Mouse (Mus musculus) heart, embryonic 13.5 days (tissue): ENCODE data around the gene Pwwp2a. TPM values are rescaled to one million over a fixed set of nuclear protein-coding genes. Genes with fewer than 3 reads are reported as not detected.

Experiments
- ATAC-seq: fragments of 200-750 bp; cut with Nextera tagmentation; 2 replicates; pipeline ENCODE4 v1.8.0; 2017; ENCODE audit warnings: moderate TSS enrichment; ENCODE audit not compliant: insufficient number of reproducible peaks, low FRiP score, low TSS enrichment; ENCODE audit errors: extremely low read depth
- H3K27ac ChIP-seq: fragments of 300-500 bp; sonication (generic); replicated peaks from 2 replicates; pipeline ENCODE4 v1.5.1; 2015; ENCODE audit warnings: moderate library complexity, mild to moderate bottlenecking, inconsistent platforms
- H3K27me3 ChIP-seq: fragments of 300-500 bp; sonication (generic); replicated peaks from 2 replicates; pipeline ENCODE4 v1.6.1; 2015; ENCODE audit warnings: mild to moderate bottlenecking, inconsistent platforms
- H3K36me3 ChIP-seq: fragments of 300-500 bp; sonication (generic); 2 replicates; pipeline ENCODE4 v1.6.1; 2015; ENCODE audit warnings: mild to moderate bottlenecking, inconsistent platforms
- H3K4me1 ChIP-seq: fragments of 300-500 bp; sonication (generic); 2 replicates; pipeline ENCODE4 v1.6.1; 2015; ENCODE audit warnings: inconsistent platforms
- H3K4me2 ChIP-seq: fragments of 300-500 bp; sonication (generic); 2 replicates; pipeline ENCODE4 v1.6.1; 2015; ENCODE audit warnings: inconsistent platforms, mild to moderate bottlenecking, moderate library complexity
- H3K4me3 ChIP-seq: fragments of 300-500 bp; sonication (generic); 2 replicates; pipeline ENCODE4 v1.5.1; 2015; ENCODE audit warnings: moderate library complexity, mild to moderate bottlenecking, inconsistent platforms
- H3K9ac ChIP-seq: fragments of 300-500 bp; sonication (generic); 2 replicates; pipeline ENCODE4 v1.6.1; 2015; ENCODE audit warnings: inconsistent platforms, mild to moderate bottlenecking, moderate library complexity
- H3K9me3 ChIP-seq: fragments of 300-500 bp; sonication (generic); 2 replicates; pipeline ENCODE4 v1.6.1; 2016; ENCODE audit warnings: inconsistent platforms
- WGBS: fragments of 180-500 bp; shearing (Covaris S2); methylation state at CpG from one replicate; pipeline ENCODE4 v1.1.7; 2015; ENCODE audit warnings: mixed read lengths; 5-methylcytosine and 5-hydroxymethylcytosine counted together
- polyA plus RNA-seq: library from polyadenylated mRNA; unstranded; fragments of >200 nt; fragmentation: Nextera tagmentation; extraction: Ambion mirVana; gene quantifications from 2 replicates; pipeline ENCODE4 v1.2.1, GENCODE M21; 2015

Pwwp2a gene
- 18.0 and 18.4 TPM in 2 replicates for polyA plus RNA-seq

DNA sequence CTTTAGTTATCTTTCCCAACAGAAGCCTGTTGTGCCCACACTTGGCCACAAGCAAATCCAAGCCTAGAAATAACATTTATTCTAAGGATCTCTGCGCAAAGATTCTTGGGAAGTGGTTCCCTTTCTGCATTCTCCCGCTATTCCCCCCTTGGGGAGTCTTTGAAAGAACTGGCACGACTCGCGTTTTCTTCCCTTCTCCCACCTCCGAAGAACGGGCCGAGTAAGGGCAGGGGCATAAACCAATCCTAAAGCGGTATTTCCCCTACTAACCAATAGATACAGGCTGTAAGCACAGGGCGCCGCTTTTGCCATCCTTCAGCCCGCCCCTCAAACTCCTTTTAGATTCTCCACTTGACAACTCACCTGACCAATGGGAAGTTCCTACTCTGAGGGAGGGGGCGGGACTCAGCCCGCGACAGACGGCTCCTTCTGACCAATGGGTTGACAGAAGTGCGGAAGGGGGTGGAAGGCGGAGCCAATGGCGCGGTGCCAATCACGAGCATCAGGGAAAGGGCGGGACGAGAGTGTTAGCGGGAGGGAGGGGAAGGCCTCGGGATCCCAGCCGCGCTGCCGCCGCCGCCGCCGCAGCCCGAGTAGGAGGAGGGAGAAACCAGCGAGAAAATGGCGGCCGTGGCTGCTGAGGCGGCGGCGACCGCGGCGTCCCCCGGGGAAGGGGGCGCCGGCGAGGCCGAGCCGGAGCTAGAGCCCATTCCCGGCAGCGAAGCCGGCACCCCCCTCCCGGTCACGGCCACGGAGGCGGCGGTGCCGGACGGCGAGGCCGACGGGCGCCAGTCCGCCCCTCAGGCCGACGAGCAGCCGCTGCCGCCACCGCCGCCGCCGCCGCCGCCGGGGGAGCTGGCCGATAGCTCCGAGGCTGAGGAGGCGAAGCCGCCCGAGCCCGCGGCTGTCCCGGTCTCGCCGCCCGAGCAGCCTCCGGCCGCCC is at the start of gene Pwwp2a:
Gene Pwwp2a, plus strand, starts transcription at position 527 of the 943 bp plus-strand sequence.
- peak within 1 kb of the TSS; percentile 99 for H3K9ac ChIP-seq
- no peaks in the 10 kb centered on the region for H3K27me3 ChIP-seq
- H3K36me3 ChIP-seq: peaks cover 21% of the 10 kb centered on the region
- under 1% methylated on average over 71 of the region's 87 CpGs for whole genome bisulfite sequencing
- peak within 1 kb of the TSS; percentile 85 for H3K4me2 ChIP-seq
- peak; percentile 99 for ATAC-seq
- peak within 1 kb of the TSS; percentile 96 for H3K27ac ChIP-seq
- peak within 1 kb of the TSS; percentile 86 for H3K4me3 ChIP-seq
- no peaks in the 10 kb centered on the region for H3K9me3 ChIP-seq
- peaks cover 32% of the 10 kb centered on the region for H3K4me1 ChIP-seq

GRCm38 (mm10) chr11:43632566-43632965 is 49.2 kb upstream of the Pwwp2a start:
- 11% methylated on average over 4 of the region's 4 CpGs for WGBS
- Histone ChIP-seq H3K27ac (peak overlapping the region; percentile 81), H3K9ac (peak overlapping the region; percentile 47; the same call in 1 of the 2 replicates), H3K27me3 (no peaks in the 10 kb centered on the region), H3K4me2 (0 out of 2 replicates have a peak overlapping the region, but pooled peaks have one; percentile 8), H3K36me3 (no peaks in the 10 kb centered on the region), H3K9me3 (no peaks in the 10 kb centered on the region), H3K4me3 (no peak overlapping the region), H3K4me1 (peaks cover 35% of the 10 kb centered on the region)
- ATAC-seq: no peak

GRCm38 (mm10) chr11:43633165-43633564 is 48.6 kb upstream of the Pwwp2a start:
- no peak overlapping the region for H3K4me2 ChIP-seq
- no peak overlapping the region for H3K4me3 ChIP-seq
- no peaks in the 10 kb centered on the region for H3K36me3 ChIP-seq
- no peaks in the 10 kb centered on the region for H3K9me3 ChIP-seq
- peaks cover 29% of the 10 kb centered on the region for H3K4me1 ChIP-seq
- no peak for ATAC-seq
- peak overlapping the region; percentile 34 for H3K9ac ChIP-seq
- WGBS: 67% methylated on average over 6 of the region's 6 CpGs
- peak overlapping the region; percentile 81 for H3K27ac ChIP-seq
- H3K27me3 ChIP-seq: no peaks in the 10 kb centered on the region

DNA sequence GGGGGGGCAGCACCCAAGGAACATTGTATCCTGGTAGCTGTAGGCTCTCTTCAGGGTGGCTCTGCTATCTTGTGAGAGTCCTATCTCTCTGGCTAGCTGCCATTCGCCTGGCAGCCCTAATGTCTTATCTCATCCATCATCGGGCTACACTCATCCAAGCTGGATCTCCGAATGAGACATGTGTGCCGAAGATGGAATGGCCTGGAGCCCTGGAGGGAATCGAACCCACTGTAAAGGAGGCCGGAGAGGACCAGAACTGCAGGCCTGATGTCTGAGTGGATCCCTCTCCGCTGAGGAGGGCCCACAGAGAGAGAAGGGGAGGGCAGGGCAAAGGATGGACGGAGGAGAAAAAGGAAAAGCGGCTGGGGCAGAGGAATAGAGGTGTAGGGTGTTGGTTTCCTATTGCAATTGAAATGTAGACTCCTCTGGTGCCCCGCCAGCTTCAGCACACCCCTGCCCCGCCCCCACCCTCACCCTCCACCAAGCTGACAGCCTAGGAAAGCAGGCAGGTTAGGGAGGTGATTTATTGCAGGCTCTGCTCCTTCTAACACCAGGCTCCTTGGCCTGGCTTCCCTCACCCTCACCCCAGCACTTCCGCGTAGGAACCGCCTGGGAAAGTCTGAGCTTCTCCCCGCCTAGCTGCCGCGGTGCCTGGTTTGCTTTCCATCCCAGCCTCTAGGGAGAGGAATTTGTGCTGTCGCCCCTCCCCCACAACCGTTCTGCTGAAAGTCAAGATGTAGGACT is 48.0 kb upstream of the Pwwp2a start:
- WGBS: 9% methylated on average over 19 of the region's 19 CpGs
- Histone ChIP-seq H3K4me3 (peak overlapping the region; percentile 26), H3K36me3 (no peaks in the 10 kb centered on the region), H3K9ac (peak overlapping the region; percentile 34), H3K27ac (peak overlapping the region; percentile 81), H3K4me1 (peaks cover 27% of the 10 kb centered on the region), H3K27me3 (no peaks in the 10 kb centered on the region), H3K9me3 (no peaks in the 10 kb centered on the region), H3K4me2 (peak overlapping the region; percentile 55)
- ATAC-seq: peak; percentile 17; the same call in 1 of the 2 replicates

- Histone ChIP-seq H3K9me3 (0 out of 2 replicates have a peak, but pooled peaks cover 12% of the 10 kb centered on the region), H3K4me1 (peaks cover 27% of the 10 kb centered on the region), H3K36me3 (no peaks in the 10 kb centered on the region), H3K4me2 (no peak overlapping the region), H3K4me3 (no peak overlapping the region), H3K27ac (no peak overlapping the region), H3K9ac (no peak overlapping the region), H3K27me3 (no peaks in the 10 kb centered on the region)
- no peak for ATAC-seq
- 74% methylated on average over 4 of the region's 4 CpGs for WGBS
Measured at GRCm38 (mm10) chr11:43636761-43637160, 45.0 kb upstream of the Pwwp2a start.

DNA sequence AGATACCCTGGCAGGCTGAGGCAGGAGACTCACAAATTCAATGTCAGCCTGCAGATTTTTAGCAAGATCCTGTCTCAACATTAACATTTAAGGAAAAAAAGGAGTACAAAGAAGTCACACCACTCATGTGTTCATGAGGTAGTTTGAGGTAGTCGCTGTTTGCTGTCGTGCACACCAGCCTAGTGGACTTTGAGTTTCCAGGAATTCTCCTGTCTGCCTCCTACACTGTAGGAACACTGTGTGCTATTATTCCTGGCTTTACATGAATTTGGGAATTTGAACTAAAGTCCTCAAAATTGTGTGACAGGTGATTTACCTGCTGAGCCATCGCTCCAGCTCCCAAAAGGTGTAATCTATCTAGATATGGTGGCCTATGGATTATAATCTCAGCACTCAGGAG is 43.3 kb upstream of the Pwwp2a start:
- Histone ChIP-seq H3K27me3 (no peaks in the 10 kb centered on the region), H3K27ac (no peak overlapping the region), H3K4me3 (no peak overlapping the region), H3K9me3 (0 out of 2 replicates have a peak, but pooled peaks cover 12% of the 10 kb centered on the region), H3K4me2 (no peak overlapping the region), H3K36me3 (no peaks in the 10 kb centered on the region), H3K4me1 (peaks cover 23% of the 10 kb centered on the region), H3K9ac (no peak overlapping the region)
- ATAC-seq: no peak
- WGBS: 89% methylated on average over 3 of the region's 3 CpGs

DNA sequence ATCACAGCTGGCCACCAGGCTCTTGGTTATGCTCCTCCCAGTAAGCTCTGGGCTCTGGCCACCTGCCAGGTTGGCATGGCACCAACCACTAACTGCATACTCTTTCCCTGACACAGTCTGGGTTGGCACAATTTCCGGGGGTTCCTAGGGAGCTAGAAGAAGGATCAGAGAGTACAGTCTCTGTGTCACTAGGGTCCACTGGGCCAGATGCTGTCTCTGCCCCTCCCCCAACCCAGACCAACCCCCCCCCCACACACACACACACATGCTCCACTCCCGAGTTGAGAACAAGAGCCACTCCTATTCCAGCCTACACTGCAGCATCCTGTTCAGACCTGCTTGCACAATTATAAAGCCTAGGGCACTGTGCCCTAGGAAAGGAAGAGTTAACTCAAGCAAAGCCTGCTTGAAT is 38.6 kb upstream of the Pwwp2a start:
- Histone ChIP-seq H3K4me1 (peaks cover 17% of the 10 kb centered on the region), H3K36me3 (no peaks in the 10 kb centered on the region), H3K4me3 (no peak overlapping the region), H3K4me2 (no peak overlapping the region), H3K27me3 (no peaks in the 10 kb centered on the region), H3K9me3 (0 out of 2 replicates have a peak, but pooled peaks cover 12% of the 10 kb centered on the region), H3K9ac (no peak overlapping the region), H3K27ac (peak overlapping the region; percentile 34)
- 10% methylated on average over 2 of the region's 2 CpGs for WGBS
- peak; percentile 68 for ATAC-seq

- Histone ChIP-seq H3K4me3 (no peak overlapping the region), H3K9ac (no peak overlapping the region), H3K4me1 (peaks cover 17% of the 10 kb centered on the region), H3K36me3 (no peaks in the 10 kb centered on the region), H3K9me3 (0 out of 2 replicates have a peak, but pooled peaks cover 4% of the 10 kb centered on the region), H3K27me3 (no peaks in the 10 kb centered on the region), H3K27ac (no peak overlapping the region), H3K4me2 (no peak overlapping the region)
- ATAC-seq: no peak
- WGBS: 80% methylated on average over 3 of the region's 3 CpGs
Measured at GRCm38 (mm10) chr11:43645286-43645685, 36.5 kb upstream of the Pwwp2a start.

DNA sequence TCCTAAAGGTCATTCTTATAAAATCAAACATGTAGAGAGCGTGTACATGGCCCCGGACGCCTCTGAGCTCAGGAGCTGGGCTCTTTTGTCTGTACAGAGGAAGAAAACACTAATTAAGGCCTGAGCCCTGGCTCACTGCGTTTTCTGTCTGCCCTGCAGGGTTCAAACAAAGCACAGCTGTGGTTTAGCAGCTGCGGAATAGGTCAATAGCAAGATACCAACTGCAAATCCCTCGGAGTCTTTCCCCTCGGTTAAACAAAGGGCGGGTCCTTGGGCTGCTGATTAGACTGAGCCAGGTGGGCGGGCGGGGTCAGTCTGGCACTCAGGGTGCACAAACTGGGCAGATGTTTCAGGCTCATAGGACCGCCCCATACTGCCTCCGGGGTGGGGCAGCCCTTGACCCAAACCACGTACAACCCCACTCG is 28.7 kb upstream of the Pwwp2a start:
- Histone ChIP-seq H3K4me1 (peaks cover 4% of the 10 kb centered on the region; the same call in 1 of the 2 replicates), H3K27ac (no peak overlapping the region), H3K9me3 (no peaks in the 10 kb centered on the region), H3K4me3 (no peak overlapping the region), H3K36me3 (no peaks in the 10 kb centered on the region), H3K9ac (no peak overlapping the region), H3K27me3 (no peaks in the 10 kb centered on the region), H3K4me2 (no peak overlapping the region)
- WGBS: 56% methylated on average over 14 of the region's 14 CpGs
- no peak for ATAC-seq

DNA sequence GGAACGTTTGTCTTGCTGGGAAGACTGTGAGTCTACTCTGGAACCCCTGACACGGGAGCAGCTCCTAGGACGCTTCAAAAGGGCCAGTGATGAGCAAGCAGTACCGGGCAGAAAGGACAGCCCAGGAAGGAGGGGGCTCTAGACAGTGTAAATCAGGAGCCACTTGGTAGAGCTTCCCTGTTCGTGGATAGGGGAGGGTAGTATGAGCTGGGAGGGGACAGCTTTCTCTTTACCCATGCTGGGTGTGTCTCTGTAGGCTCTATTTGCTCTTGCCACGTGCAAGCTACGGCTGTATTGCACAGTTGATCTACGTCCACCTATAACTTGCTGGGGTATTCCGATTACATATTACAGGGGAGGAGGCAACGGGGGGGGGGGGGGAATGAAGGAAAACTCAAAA is 25.3 kb upstream of the Pwwp2a start:
- Histone ChIP-seq H3K4me3 (no peak overlapping the region), H3K4me2 (no peak overlapping the region), H3K9ac (no peak overlapping the region), H3K9me3 (no peaks in the 10 kb centered on the region), H3K4me1 (peaks cover 6% of the 10 kb centered on the region; the same call in 1 of the 2 replicates), H3K27me3 (no peaks in the 10 kb centered on the region), H3K27ac (no peak overlapping the region), H3K36me3 (no peaks in the 10 kb centered on the region)
- ATAC-seq: no peak
- WGBS: 68% methylated on average over 10 of the region's 10 CpGs

DNA sequence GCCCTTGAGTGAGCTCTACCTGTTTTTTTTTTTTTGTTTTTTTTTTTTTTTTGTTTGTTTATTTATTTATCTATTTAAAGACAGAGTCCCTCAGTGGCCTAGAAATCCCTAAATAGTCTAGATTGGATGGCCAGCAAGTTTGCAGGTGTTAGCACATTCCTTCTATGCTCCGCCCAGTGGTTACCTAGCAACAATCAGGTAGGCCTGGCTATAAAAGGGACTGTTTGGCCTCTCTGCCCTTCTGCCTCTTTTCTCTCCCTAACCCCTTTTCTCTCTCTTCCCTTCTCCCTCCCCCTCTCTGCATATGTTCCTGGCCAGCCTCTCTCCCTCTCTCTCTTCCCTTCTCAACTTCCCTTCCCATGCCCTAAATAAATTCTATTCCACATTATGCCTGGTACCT is 23.8 kb upstream of the Pwwp2a start:
- no peak for ATAC-seq
- H3K27ac ChIP-seq: no peak overlapping the region
- H3K36me3 ChIP-seq: no peaks in the 10 kb centered on the region
- H3K9ac ChIP-seq: no peak overlapping the region
- 90% methylated on average over 1 of the region's 1 CpGs for WGBS
- H3K27me3 ChIP-seq: no peaks in the 10 kb centered on the region
- peaks cover 6% of the 10 kb centered on the region; the same call in 1 of the 2 replicates for H3K4me1 ChIP-seq
- no peak overlapping the region for H3K4me2 ChIP-seq
- no peaks in the 10 kb centered on the region for H3K9me3 ChIP-seq
- no peak overlapping the region for H3K4me3 ChIP-seq
